In the genomic region with DNA sequence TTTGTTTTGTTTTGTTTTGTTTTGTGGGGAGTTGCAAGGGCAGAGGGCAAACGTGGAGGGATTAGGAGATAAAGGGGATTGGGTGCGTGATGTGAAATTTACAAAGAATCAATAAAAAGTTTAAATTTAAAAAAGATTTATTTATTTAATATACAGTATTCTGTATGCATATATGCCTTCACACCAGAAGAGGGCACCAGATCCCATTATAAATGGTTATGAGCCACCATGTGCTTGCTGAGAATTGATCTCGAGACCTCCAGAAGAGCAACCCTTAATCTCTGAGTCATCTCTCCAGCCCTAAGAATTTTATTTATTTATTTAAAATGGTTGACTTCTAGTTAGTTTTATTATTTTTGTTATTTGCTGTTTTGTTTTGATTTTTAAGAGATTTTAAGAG, we compare ENCODE assay signal across 34 mouse cellular contexts. TPM values are rescaled to one million over a fixed set of nuclear protein-coding genes. Genes with fewer than 3 reads are reported as not detected.
DNase-seq lines count a peak whose midpoint lies in the region; ATAC-seq and TF ChIP-seq lines count a peak whose summit lies in the region.
"Had no signal": no experiment of that assay in that cellular context is flagged by ENCODE, and none has a peak within 500 bp of the region (broad histone marks: within the 10 kb centered on the region; RNA-seq: fewer than 3 reads in every experiment).

No protein-coding gene starts in this region.

- DNase-seq in CD4-positive, CD25-positive, alpha-beta regulatory T cell, adult 2 months (ENCODE audit: low read depth, low spot score) = peak; percentile 7
- DNase-seq in layer of hippocampus, adult 2 months (ENCODE audit: low spot score in 2 of 2) = no peak
- DNase-seq in layer of hippocampus, adult 9-11 months = no peak
- no peak for DNase-seq in CH12.LX (ENCODE audit: extremely low read depth)
- DNase-seq in adipocyte (ENCODE audit: low spot score) = peak; percentile 50
- no peak for DNase-seq in left cerebral cortex, postnatal 14 days (ENCODE audit: low spot score in 2 of 2)
- no peak for DNase-seq in ovary, postnatal 14 days (ENCODE audit: low spot score)
- DNase-seq: adrenal gland, adult 2 months; cerebellum, adult 18-20 months; cerebellum, postnatal 10 days; forebrain, postnatal 0 days; gastrocnemius, postnatal 14 days; heart, postnatal 36 days; kidney, adult 18-20 months; kidney, postnatal 4 days; lung, embryonic 14.5 days; lung, postnatal 14 days; right cerebral cortex, postnatal 4 days had no signal

- no peaks in the 10 kb centered on the region for H3K79me2 ChIP-seq in CH12.LX (replicated peaks; ENCODE audit: control insufficient read depth, extremely low read depth, insufficient read depth, poor library complexity, severe bottlenecking)

- no peaks in the 10 kb centered on the region for H3K9me3 ChIP-seq in CH12.LX (replicated peaks; ENCODE audit: low read length)
- H3K9me3 ChIP-seq: embryonic facial prominence, embryonic 13.5 days; forebrain, embryonic 10.5 days; hindbrain, embryonic 13.5 days; kidney, embryonic 15.5 days; limb, embryonic 13.5 days; midbrain, embryonic 10.5 days; midbrain, embryonic 15.5 days; neural tube, embryonic 15.5 days had no signal

- H3K36me3 ChIP-seq in CH12.LX (replicated peaks in 1 of 2; ENCODE audit: control insufficient read depth in 1 of 2, insufficient read depth in 1 of 2, low read length in 1 of 2) = no peaks in the 10 kb centered on the region
- H3K36me3 ChIP-seq: embryonic facial prominence, embryonic 13.5 days; forebrain, embryonic 10.5 days; hindbrain, embryonic 13.5 days; kidney, embryonic 15.5 days; limb, embryonic 13.5 days; midbrain, embryonic 10.5 days; midbrain, embryonic 15.5 days; neural tube, embryonic 15.5 days had no signal

- in situ Hi-C loops in CH12.LX (cut with MboI; ENCODE audit: low pct_ligation_motif_present, low pct_unique_long_range_greater_than_20kb, low sequenced_read_pairs) = no loop called here

- no peak overlapping the region for H3K9ac ChIP-seq in CH12.LX (ENCODE audit: insufficient read depth, low read depth)
- H3K9ac ChIP-seq: embryonic facial prominence, embryonic 13.5 days; forebrain, postnatal 0 days; hindbrain, embryonic 13.5 days; kidney, embryonic 15.5 days; limb, embryonic 13.5 days; liver, embryonic 14.5 days; lung, embryonic 14.5 days; midbrain, embryonic 15.5 days; neural tube, embryonic 15.5 days had no signal

- no peak overlapping the region for H3K27ac ChIP-seq in layer of hippocampus, adult 2 months
- H3K27ac ChIP-seq in CH12.LX (ENCODE audit: insufficient read depth, low read depth) = no peak overlapping the region
- H3K27ac ChIP-seq: embryonic facial prominence, embryonic 13.5 days; forebrain, embryonic 10.5 days; hindbrain, embryonic 13.5 days; kidney, embryonic 15.5 days; limb, embryonic 13.5 days; liver, embryonic 14.5 days; midbrain, embryonic 10.5 days; midbrain, embryonic 15.5 days; neural tube, embryonic 15.5 days had no signal

- H3K4me2 ChIP-seq in CH12.LX (ENCODE audit: insufficient read depth, low read depth, poor library complexity, severe bottlenecking) = no peak overlapping the region
- H3K4me2 ChIP-seq: embryonic facial prominence, embryonic 13.5 days; heart, embryonic 11.5 days; hindbrain, embryonic 13.5 days; kidney, embryonic 15.5 days; limb, embryonic 13.5 days; lung, embryonic 14.5 days; midbrain, embryonic 15.5 days; neural tube, embryonic 15.5 days had no signal

- intact Hi-C loops in left cerebral cortex, postnatal 14 days (cut with DNase I) = no loop called here

- ATAC-seq in CD4-positive, CD25-positive, alpha-beta regulatory T cell, adult 4 months = no peak
- ATAC-seq: forebrain, postnatal 0 days; midbrain, embryonic 15.5 days had no signal

- H3K4me3 ChIP-seq in layer of hippocampus, adult 2 months = no peak overlapping the region
- H3K4me3 ChIP-seq in CH12.LX (replicated peaks in 1 of 3; ENCODE audit: low read depth in 2 of 3, low read length in 2 of 3, poor library complexity in 1 of 3) = no peak overlapping the region
- H3K4me3 ChIP-seq: embryonic facial prominence, embryonic 13.5 days; forebrain, embryonic 10.5 days; hindbrain, embryonic 13.5 days; kidney, embryonic 15.5 days; limb, embryonic 13.5 days; midbrain, embryonic 10.5 days; midbrain, embryonic 15.5 days; neural tube, embryonic 15.5 days had no signal

- TF ChIP-seq EP300 in CH12.LX (IDR thresholded peaks at IDR 0.05; ENCODE audit: low read length) = no peak

- TF ChIP-seq POLR2A in CH12.LX (IDR thresholded peaks at IDR 0.05; ENCODE audit: low read depth, low read length) = no peak

- TF ChIP-seq CTCF in layer of hippocampus, adult 2 months (conservative IDR thresholded peaks at IDR 0.05) = peak; percentile 49
- TF ChIP-seq CTCF in CH12.LX (conservative IDR thresholded peaks at IDR 0.05 in 1 of 2, IDR thresholded peaks at IDR 0.05 in 1 of 2; ENCODE audit: low read depth in 2 of 2, low read length in 2 of 2) = peak in 1 of 2 experiments; percentile 41; a peak in 1 of 4 replicates

- peaks cover 10 to 15% of the 10 kb centered on the region in 2 experiments for H3K4me1 ChIP-seq in CH12.LX (ENCODE audit: control insufficient read depth in 1 of 2, insufficient read depth in 2 of 2)
- H3K4me1 ChIP-seq: embryonic facial prominence, embryonic 13.5 days; forebrain, embryonic 10.5 days; hindbrain, embryonic 13.5 days; kidney, embryonic 15.5 days; midbrain, embryonic 10.5 days; midbrain, embryonic 15.5 days; neural tube, embryonic 15.5 days had no signal

- dilution Hi-C loops in CH12.LX (cut with MboI; ENCODE audit: extremely low pct_ligation_motif_present, extremely low pct_unique_long_range_greater_than_20kb, low sequenced_read_pairs) = no loop called here

- H3K27me3 ChIP-seq in CH12.LX (replicated peaks) = peaks cover 1% of the 10 kb centered on the region
- H3K27me3 ChIP-seq: embryonic facial prominence, embryonic 13.5 days; hindbrain, embryonic 13.5 days; kidney, embryonic 15.5 days; limb, embryonic 13.5 days; midbrain, embryonic 15.5 days; neural tube, embryonic 15.5 days had no signal

- TF ChIP-seq RAD21 in CH12.LX (IDR thresholded peaks at IDR 0.05; ENCODE audit: low read depth, low read length) = peak; percentile 29

TF ChIP-seq in CH12.LX, 34 proteins besides CTCF, POLR2A, EP300 and RAD21:
- TF ChIP-seq SMC3 (IDR thresholded peaks at IDR 0.05; ENCODE audit: low read depth, low read length) (peak; percentile 26; the same call in 1 of the 2 replicates), JUND (conservative IDR thresholded peaks at IDR 0.05; ENCODE audit: low read depth, low read length) (no peak), ZC3H11A (IDR thresholded peaks at IDR 0.05; ENCODE audit: low read depth, low read length) (no peak), MYC (IDR thresholded peaks at IDR 0.05; ENCODE audit: low read depth, low read length) (peak; percentile 63; the same call in 1 of the 2 replicates)

RNA-seq across cellular contexts. Expression of a gene that starts 28.2 kb away (rescaled TPM):
- polyA plus RNA-seq in CD4-positive, CD25-positive, alpha-beta regulatory T cell, adult 4 months (2017; shearing (Covaris generic)) = 100 to 1,000 TPM in 1 of 2 experiments, 10 to 100 TPM in 1; 85.1 to 101 TPM
- 10 to 100 TPM; 15.6 to 17.4 TPM for total RNA-seq in layer of hippocampus, adult 2 months (2021)
- total RNA-seq in CH12.LX (2012; rRNA removed) (16.7 and 18.7 TPM in 2 replicates), CH12.LX (2014; rRNA removed) (40.2 and 42.0 TPM in 2 replicates)
- polyA plus RNA-seq in CH12.LX (2012; ENCODE audit: insufficient read length, low read depth) = 23.6 and 28.2 TPM in 2 replicates
- 10 to 100 TPM; 14.2 to 15.0 TPM for total RNA-seq in left cerebral cortex, postnatal 14 days (2021)

RNA-seq across cellular contexts. Expression of a gene that starts 43.6 kb away (rescaled TPM):
- polyA plus RNA-seq in CD4-positive, CD25-positive, alpha-beta regulatory T cell, adult 4 months (2017; shearing (Covaris generic)) = not detected
- total RNA-seq in layer of hippocampus, adult 2 months (2021) = not detected
- total RNA-seq in CH12.LX (2012; rRNA removed) = not detected in 2 replicates
- total RNA-seq in CH12.LX (2014; rRNA removed) = not detected in 2 replicates
- polyA plus RNA-seq in CH12.LX (2012; ENCODE audit: insufficient read length, low read depth) = not detected in 2 replicates
- not detected for total RNA-seq in left cerebral cortex, postnatal 14 days (2021)
- total RNA-seq: common myeloid progenitor, adult 5-6 weeks; forebrain, postnatal 0 days; gastrocnemius, postnatal 14 days; heart, postnatal 36 days; left cerebral cortex, adult 18-20 months; left cerebral cortex, postnatal 36 days; megakaryocyte progenitor cell, adult 5-6 weeks had no signal
- polyA plus RNA-seq: adrenal gland, adult 2 months; brain, embryonic 14.5 days; embryonic facial prominence, embryonic 13.5 days; forebrain, embryonic 10.5 days; forebrain, postnatal 0 days; hindbrain, embryonic 13.5 days; lung, embryonic 14.5 days; midbrain, embryonic 10.5 days; neural tube, embryonic 15.5 days had no signal

Comparison
In these comparisons a context has a peak if more than half of its experiments do, and no peak if none do; other contexts are left out.
1. DNase-seq: peak in CD4-positive, CD25-positive, alpha-beta regulatory T cell, adult 2 months (single experiment) and adipocyte (single experiment); none in layer of hippocampus, adult 2 months (0 of 2), layer of hippocampus, adult 9-11 months (single experiment), CH12.LX (single experiment), left cerebral cortex, postnatal 14 days (0 of 2) and ovary, postnatal 14 days (single experiment).